Comparison of ENCODE assay signal across 8 mouse cellular contexts in genomic region chr5:148419112-148419526, GRCm38 (mm10). TPM values are rescaled to one million over a fixed set of nuclear protein-coding genes. Genes with fewer than 3 reads are reported as not detected.
DNase-seq lines count a peak whose midpoint lies in the region; TF ChIP-seq lines count a peak whose summit lies in the region.

No protein-coding gene starts in this region.

- H3K27ac ChIP-seq in brown adipose tissue, adult 24 weeks (replicated peaks; ENCODE audit: low read depth, low read length), result no peak overlapping the region
- H3K27ac ChIP-seq in small intestine, adult 2 months (ENCODE audit: insufficient read depth, low read depth, low read length), result peak overlapping the region; percentile 56

- no peak for TF ChIP-seq CTCF in small intestine, adult 2 months (IDR thresholded peaks at IDR 0.05; ENCODE audit: extremely low read depth, insufficient read length, insufficient replicate concordance, low read depth, low read length)

- WGBS in small intestine, adult 2 months, result 10% methylated on average over 9 of the region's 9 CpGs

- H3K4me1 ChIP-seq in brown adipose tissue, adult 24 weeks (ENCODE audit: control insufficient read depth, insufficient read depth, insufficient read length, low read length), result no peaks in the 10 kb centered on the region
- peaks cover 29% of the 10 kb centered on the region; the same call in 1 of the 2 replicates for H3K4me1 ChIP-seq in small intestine, adult 2 months (ENCODE audit: control insufficient read depth, insufficient read depth, insufficient read length, low read length)

- H3K36me3 ChIP-seq in small intestine, adult 2 months (ENCODE audit: control insufficient read depth, insufficient read depth, low read length), result no peaks in the 10 kb centered on the region

- TF ChIP-seq POLR2A in small intestine, adult 2 months (IDR thresholded peaks at IDR 0.05; ENCODE audit: low read depth, low read length), result no peak

- no peaks in the 10 kb centered on the region for H3K27me3 ChIP-seq in small intestine, adult 2 months (ENCODE audit: control insufficient read depth, insufficient read depth, low read length)

- H3K4me3 ChIP-seq in brown adipose tissue, adult 24 weeks (ENCODE audit: insufficient read depth, low read depth, low read length), result peak overlapping the region; percentile 50
- 0 out of 2 replicates have a peak overlapping the region, but pooled peaks have one; percentile 7 for H3K4me3 ChIP-seq in small intestine, adult 2 months (ENCODE audit: low read depth, low read length)

- peak; percentile 23 for DNase-seq in left cerebral cortex, postnatal 4 days
- DNase-seq in left cerebral cortex, adult 11 months (ENCODE audit: low spot score), result no peak
- peak; percentile 79 for DNase-seq in MEL-GATA-1-ER (ENCODE audit: extremely low read depth, low read depth)
- DNase-seq in kidney, postnatal 4 days, result peak; percentile 11 to 42
- DNase-seq in cerebellum, adult 11-12 months, result no peak
- no peak for DNase-seq in cerebellum, adult 11 months

- intact Hi-C loops in left cerebral cortex, postnatal 4 days (cut with DNase I), result no loop called here

RNA-seq across cellular contexts. Expression of gene Slc7a1, which starts 19.4 kb away (rescaled TPM):
- 10 to 100 TPM; 78.1 to 82.9 TPM for total RNA-seq in left cerebral cortex, postnatal 4 days (2021)
- 0.83 and 0.95 TPM in 2 replicates for polyA plus RNA-seq in brown adipose tissue, adult 24 weeks (2012; ENCODE audit: insufficient read depth, insufficient read length, missing spikeins)
- 6.3 and 7.4 TPM in 2 replicates for polyA plus RNA-seq in small intestine, adult 2 months (2012; rRNA removed)

Comparison
In these comparisons a context has a peak if more than half of its experiments do, and no peak if none do; other contexts are left out.
1. DNase-seq: peak in left cerebral cortex, postnatal 4 days (single experiment), MEL-GATA-1-ER (single experiment) and kidney, postnatal 4 days (2 of 2); none in left cerebral cortex, adult 11 months (single experiment), cerebellum, adult 11-12 months (single experiment) and cerebellum, adult 11 months (single experiment).